Mouse (Mus musculus): ENCODE results near the gene Fam227a. TPM values are rescaled to one million over a fixed set of nuclear protein-coding genes. Genes with fewer than 3 reads are reported as not detected.

The Fam227a gene
- polyA plus RNA-seq, 1 experiment from 2014 or later: 0.87 TPM

GRCm38 (mm10) chr15:79670972-79671299, 12.2 kb upstream of the Fam227a start:
- peak overlapping the region; percentile 62; the same call in 1 of the 2 replicates for H3K27ac ChIP-seq (ENCODE audit: low read depth, low read length)
- H3K27me3 ChIP-seq (ENCODE audit: control insufficient read depth, insufficient read depth, low read length): no peaks in the 10 kb centered on the region
- no peaks in the 10 kb centered on the region for H3K9me3 ChIP-seq (replicated peaks; ENCODE audit: control insufficient read depth, low read length)
- peaks cover 11% of the 10 kb centered on the region for H3K36me3 ChIP-seq (ENCODE audit: control insufficient read depth, insufficient read depth, low read length)
- peak overlapping the region; percentile 73 for H3K4me2 ChIP-seq
- peak overlapping the region; percentile 90 for H3K9ac ChIP-seq (ENCODE audit: low read depth, low read length)
- peak; percentile 36; the same call in 1 of the 2 replicates for ATAC-seq (replicated peaks; ENCODE audit: insufficient number of reproducible peaks, low FRiP score, low TSS enrichment)
- H3K4me1 ChIP-seq (ENCODE audit: control insufficient read depth, insufficient read depth, low read length): peaks cover 12% of the 10 kb centered on the region
- peak overlapping the region; percentile 96 for H3K4me3 ChIP-seq (ENCODE audit: low read depth, low read length)
- under 1% methylated on average over 37 of the region's 37 CpGs for WGBS (ENCODE audit: insufficient replicate concordance)

GRCm38 (mm10) chr15:79670249-79670971, 11.7 kb upstream of the Fam227a start, which contains the start of gene Tomm22:
Tomm22 (plus strand) TSS chr15:79670861.
- Histone ChIP-seq H3K4me3 (ENCODE audit: low read depth, low read length) (peak within 1 kb of the TSS; percentile 96), H3K9ac (ENCODE audit: low read depth, low read length) (peak within 1 kb of the TSS; percentile 90), H3K4me2 (peak within 1 kb of the TSS; percentile 73), H3K27me3 (ENCODE audit: control insufficient read depth, insufficient read depth, low read length) (no peaks in the 10 kb centered on the region), H3K27ac (ENCODE audit: low read depth, low read length) (peak within 1 kb of the TSS; percentile 62; the same call in 1 of the 2 replicates), H3K9me3 (replicated peaks; ENCODE audit: control insufficient read depth, low read length) (no peaks in the 10 kb centered on the region), H3K4me1 (ENCODE audit: control insufficient read depth, insufficient read depth, low read length) (peaks cover 14% of the 10 kb centered on the region), H3K36me3 (ENCODE audit: control insufficient read depth, insufficient read depth, low read length) (peaks cover 9% of the 10 kb centered on the region)
- ATAC-seq (replicated peaks; ENCODE audit: insufficient number of reproducible peaks, low FRiP score, low TSS enrichment): peak; percentile 85
- WGBS (ENCODE audit: insufficient replicate concordance): 20% methylated on average over 32 of the region's 33 CpGs

- H3K27ac ChIP-seq (ENCODE audit: low read depth, low read length): no peak overlapping the region
- H3K9me3 ChIP-seq (replicated peaks; ENCODE audit: control insufficient read depth, low read length): no peaks in the 10 kb centered on the region
- 67% methylated on average over 10 of the region's 10 CpGs for WGBS (ENCODE audit: insufficient replicate concordance)
These were observed 10.4 kb upstream of the Fam227a start for GRCm38 (mm10) chr15:79669195-79669594.

GRCm38 (mm10) chr15:79664666-79665065, 5.9 kb upstream of the Fam227a start:
- peaks cover 5% of the 10 kb centered on the region; the same call in 1 of the 2 replicates for H3K36me3 ChIP-seq (ENCODE audit: control insufficient read depth, insufficient read depth, low read length)
- H3K27ac ChIP-seq (ENCODE audit: low read depth, low read length): no peak overlapping the region
- H3K9ac ChIP-seq (ENCODE audit: low read depth, low read length): no peak overlapping the region
- ATAC-seq (replicated peaks; ENCODE audit: insufficient number of reproducible peaks, low FRiP score, low TSS enrichment): no peak
- H3K4me1 ChIP-seq (ENCODE audit: control insufficient read depth, insufficient read depth, low read length): peaks cover 12% of the 10 kb centered on the region
- 81% methylated on average over 8 of the region's 8 CpGs for WGBS (ENCODE audit: insufficient replicate concordance)
- H3K9me3 ChIP-seq (replicated peaks; ENCODE audit: control insufficient read depth, low read length): 0 out of 2 replicates have a peak, but pooled peaks cover 3% of the 10 kb centered on the region
- H3K4me3 ChIP-seq (ENCODE audit: low read depth, low read length): no peak overlapping the region
- H3K4me2 ChIP-seq: no peak overlapping the region
- H3K27me3 ChIP-seq (ENCODE audit: control insufficient read depth, insufficient read depth, low read length): no peaks in the 10 kb centered on the region

More at GRCm38 (mm10) chr15:79669195-79669594, 10.4 kb upstream of the Fam227a start:
- Histone ChIP-seq H3K36me3 (ENCODE audit: control insufficient read depth, insufficient read depth, low read length) (no peaks in the 10 kb centered on the region; the same call in none of the 2 replicates), H3K4me3 (ENCODE audit: low read depth, low read length) (no peak overlapping the region), H3K9ac (ENCODE audit: low read depth, low read length) (0 out of 2 replicates have a peak overlapping the region, but pooled peaks have one; percentile 39), H3K4me2 (no peak overlapping the region), H3K4me1 (ENCODE audit: control insufficient read depth, insufficient read depth, low read length) (peaks cover 14% of the 10 kb centered on the region), H3K27me3 (ENCODE audit: control insufficient read depth, insufficient read depth, low read length) (no peaks in the 10 kb centered on the region)
- ATAC-seq (replicated peaks; ENCODE audit: insufficient number of reproducible peaks, low FRiP score, low TSS enrichment): no peak

- peaks cover 16% of the 10 kb centered on the region for H3K4me1 ChIP-seq (ENCODE audit: control insufficient read depth, insufficient read depth, low read length)
These were observed 3.1 kb upstream of the Fam227a start for GRCm38 (mm10) chr15:79661852-79662251.

GRCm38 (mm10) chr15:79657837-79658530, 772 bp downstream of the Fam227a start:
- peaks cover 5% of the 10 kb centered on the region; the same call in 1 of the 2 replicates for H3K36me3 ChIP-seq (ENCODE audit: control insufficient read depth, insufficient read depth, low read length)
- H3K9ac ChIP-seq (ENCODE audit: low read depth, low read length): peak overlapping the region; percentile 74
- peak overlapping the region; percentile 70 for H3K4me3 ChIP-seq (ENCODE audit: low read depth, low read length)
- H3K27ac ChIP-seq (ENCODE audit: low read depth, low read length): peak overlapping the region; percentile 71
- H3K4me1 ChIP-seq (ENCODE audit: control insufficient read depth, insufficient read depth, low read length): peaks cover 8% of the 10 kb centered on the region
- H3K4me2 ChIP-seq: peak overlapping the region; percentile 97
- 0 out of 2 replicates have a peak, but pooled peaks cover 3% of the 10 kb centered on the region for H3K9me3 ChIP-seq (replicated peaks; ENCODE audit: control insufficient read depth, low read length)
- no peaks in the 10 kb centered on the region for H3K27me3 ChIP-seq (ENCODE audit: control insufficient read depth, insufficient read depth, low read length)
- no peak for ATAC-seq (replicated peaks; ENCODE audit: insufficient number of reproducible peaks, low FRiP score, low TSS enrichment)
- 4% methylated on average over 16 of the region's 16 CpGs for WGBS (ENCODE audit: insufficient replicate concordance)

More at GRCm38 (mm10) chr15:79661852-79662251, 3.1 kb upstream of the Fam227a start:
- Histone ChIP-seq H3K4me2 (no peak overlapping the region), H3K36me3 (ENCODE audit: control insufficient read depth, insufficient read depth, low read length) (peaks cover 5% of the 10 kb centered on the region; the same call in 1 of the 2 replicates), H3K9ac (ENCODE audit: low read depth, low read length) (no peak overlapping the region), H3K9me3 (replicated peaks; ENCODE audit: control insufficient read depth, low read length) (0 out of 2 replicates have a peak, but pooled peaks cover 3% of the 10 kb centered on the region), H3K27ac (ENCODE audit: low read depth, low read length) (no peak overlapping the region), H3K27me3 (ENCODE audit: control insufficient read depth, insufficient read depth, low read length) (no peaks in the 10 kb centered on the region), H3K4me3 (ENCODE audit: low read depth, low read length) (no peak overlapping the region)
- ATAC-seq (replicated peaks; ENCODE audit: insufficient number of reproducible peaks, low FRiP score, low TSS enrichment): no peak
- 72% methylated on average over 4 of the region's 4 CpGs for WGBS (ENCODE audit: insufficient replicate concordance)

GRCm38 (mm10) chr15:79656451-79656850, 2.3 kb downstream of the Fam227a start:
- Histone ChIP-seq H3K4me2 (no peak overlapping the region), H3K9me3 (replicated peaks; ENCODE audit: control insufficient read depth, low read length) (0 out of 2 replicates have a peak, but pooled peaks cover 1% of the 10 kb centered on the region), H3K9ac (ENCODE audit: low read depth, low read length) (no peak overlapping the region), H3K27ac (ENCODE audit: low read depth, low read length) (no peak overlapping the region), H3K4me3 (ENCODE audit: low read depth, low read length) (no peak overlapping the region), H3K4me1 (ENCODE audit: control insufficient read depth, insufficient read depth, low read length) (peaks cover 8% of the 10 kb centered on the region), H3K27me3 (ENCODE audit: control insufficient read depth, insufficient read depth, low read length) (no peaks in the 10 kb centered on the region), H3K36me3 (ENCODE audit: control insufficient read depth, insufficient read depth, low read length) (no peaks in the 10 kb centered on the region)
- WGBS (ENCODE audit: insufficient replicate concordance): 87% methylated on average over 14 of the region's 14 CpGs
- no peak for ATAC-seq (replicated peaks; ENCODE audit: insufficient number of reproducible peaks, low FRiP score, low TSS enrichment)

GRCm38 (mm10) chr15:79651481-79651880, 7.3 kb downstream of the Fam227a start:
- H3K27me3 ChIP-seq (ENCODE audit: control insufficient read depth, insufficient read depth, low read length): no peaks in the 10 kb centered on the region
- H3K4me3 ChIP-seq (ENCODE audit: low read depth, low read length): no peak overlapping the region
- no peak for ATAC-seq (replicated peaks; ENCODE audit: insufficient number of reproducible peaks, low FRiP score, low TSS enrichment)
- no peak overlapping the region for H3K4me2 ChIP-seq
- no peaks in the 10 kb centered on the region for H3K36me3 ChIP-seq (ENCODE audit: control insufficient read depth, insufficient read depth, low read length)
- 0 out of 2 replicates have a peak, but pooled peaks cover 2% of the 10 kb centered on the region for H3K9me3 ChIP-seq (replicated peaks; ENCODE audit: control insufficient read depth, low read length)
- WGBS (ENCODE audit: insufficient replicate concordance): 73% methylated on average over 4 of the region's 4 CpGs
- no peaks in the 10 kb centered on the region for H3K4me1 ChIP-seq (ENCODE audit: control insufficient read depth, insufficient read depth, low read length)
- H3K27ac ChIP-seq (ENCODE audit: low read depth, low read length): no peak overlapping the region
- no peak overlapping the region for H3K9ac ChIP-seq (ENCODE audit: low read depth, low read length)
